Mouse (Mus musculus) adipocyte (in vitro differentiated cells): ENCODE results near the gene Armc10.
"Not testable (repeated sequence)": the region's sequence is repeated elsewhere in the genome, so short reads cannot be mapped to it uniquely, and the experiment has no call there.

Source experiments
- DNase-seq: peaks from one replicate; pipeline ENCODE4 v3.0.0-alpha.2; 2016; ENCODE audit warnings: low spot score

The Armc10 gene

DNA sequence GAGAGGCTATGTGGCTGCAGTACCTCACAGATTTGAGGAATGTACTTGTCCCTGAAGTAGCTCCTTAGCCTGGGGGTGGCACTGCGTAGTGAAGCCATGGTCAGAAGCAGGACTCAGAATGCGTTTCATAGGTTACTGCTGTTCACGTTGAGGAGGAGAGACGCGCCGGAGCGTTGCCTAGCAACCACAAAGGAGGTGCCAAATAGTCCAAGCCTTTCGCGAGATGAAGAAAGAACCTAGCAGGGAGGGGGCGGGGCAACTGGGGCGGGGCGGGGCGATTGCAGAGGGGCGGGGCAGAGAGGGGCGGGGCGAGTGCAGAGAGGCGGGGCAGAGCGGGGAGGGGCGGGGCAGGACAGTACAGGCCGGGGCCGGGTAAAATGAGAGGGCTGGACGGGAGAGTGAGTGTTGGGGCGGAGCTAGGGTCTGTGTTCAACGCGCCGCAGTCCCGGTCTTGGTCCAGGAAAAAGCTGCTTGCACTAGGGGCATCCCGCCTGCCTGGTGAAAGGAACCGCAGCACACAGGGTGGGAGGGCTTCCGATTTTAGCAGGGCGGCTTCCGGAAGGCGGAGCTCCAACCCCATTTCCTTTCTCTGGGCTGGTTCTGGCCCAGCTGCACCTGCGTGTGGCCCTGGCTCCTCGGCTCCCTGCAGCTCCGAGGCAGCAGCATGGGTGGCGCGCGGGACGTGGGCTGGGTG lies at the start of gene Armc10, which contains the start of gene Fbxl13:
Gene Armc10 (plus strand): TSS at position 375 of the 694 bp plus-strand sequence.
Gene Fbxl13 (minus strand): TSS at position 196 of the 694 bp plus-strand sequence.
- DNase-seq: peak; percentile 90

DNA sequence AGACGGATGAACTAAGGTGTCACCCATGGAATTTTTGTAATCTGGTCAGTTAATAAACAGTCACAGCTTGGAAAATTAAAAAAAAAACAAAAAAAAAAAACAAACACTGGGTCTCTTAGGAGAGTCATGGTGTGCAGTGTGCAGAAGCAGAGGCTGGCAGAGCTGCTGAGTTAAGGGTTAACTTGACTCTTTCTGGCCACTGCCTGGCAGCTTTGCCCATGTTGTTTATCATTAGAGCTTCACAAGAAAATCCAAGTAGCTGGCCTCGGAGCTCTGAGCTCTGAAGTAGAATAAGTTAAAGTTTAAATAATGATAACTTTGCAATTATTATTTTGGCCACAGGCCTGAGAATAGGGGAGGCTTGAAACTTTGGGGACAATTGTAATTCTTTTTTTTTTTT lies 46.1 kb upstream of the Armc10 start:
- DNase-seq: not testable (repeated sequence)

DNA sequence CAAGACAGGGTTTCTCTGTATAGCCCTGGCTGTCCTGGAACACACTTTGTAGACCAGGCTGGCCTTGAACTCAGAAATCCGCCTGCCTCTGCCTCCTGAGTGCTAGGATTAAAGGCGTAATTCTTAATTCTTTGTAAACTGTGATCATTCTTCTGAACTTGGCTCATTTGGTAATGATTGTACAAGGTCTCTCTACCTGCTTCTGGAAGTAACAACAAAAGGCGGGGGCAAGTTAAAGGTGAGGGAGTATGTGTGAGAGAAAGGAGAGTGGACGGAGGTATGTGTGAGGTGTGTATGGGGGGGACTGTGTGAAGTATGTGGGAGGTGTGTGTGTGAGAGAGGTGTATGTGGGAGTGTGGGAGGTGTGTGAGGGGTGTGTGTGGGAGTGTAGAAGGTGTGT lies 45.7 kb upstream of the Armc10 start:
- no peak for DNase-seq

DNA sequence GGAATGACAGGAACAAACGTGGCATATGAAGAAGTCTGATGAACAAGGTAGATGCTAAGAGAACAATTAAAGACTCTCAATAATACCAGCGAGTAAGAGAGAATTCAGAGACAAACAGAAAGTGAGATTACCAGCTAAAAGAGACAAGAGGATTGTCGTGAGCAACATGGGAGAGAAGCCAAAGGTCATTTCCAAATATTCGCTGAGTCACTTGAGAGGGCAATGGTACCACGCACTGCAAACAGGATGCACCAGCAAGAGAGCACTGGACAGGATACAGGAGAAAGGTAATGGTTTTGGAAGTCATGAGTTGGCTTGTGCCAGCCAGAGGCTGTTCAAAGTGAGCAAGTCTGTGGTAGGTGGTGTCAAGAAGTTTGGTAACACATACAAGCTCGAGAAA lies 39.7 kb upstream of the Armc10 start:
- peak; percentile 12 for DNase-seq

DNA sequence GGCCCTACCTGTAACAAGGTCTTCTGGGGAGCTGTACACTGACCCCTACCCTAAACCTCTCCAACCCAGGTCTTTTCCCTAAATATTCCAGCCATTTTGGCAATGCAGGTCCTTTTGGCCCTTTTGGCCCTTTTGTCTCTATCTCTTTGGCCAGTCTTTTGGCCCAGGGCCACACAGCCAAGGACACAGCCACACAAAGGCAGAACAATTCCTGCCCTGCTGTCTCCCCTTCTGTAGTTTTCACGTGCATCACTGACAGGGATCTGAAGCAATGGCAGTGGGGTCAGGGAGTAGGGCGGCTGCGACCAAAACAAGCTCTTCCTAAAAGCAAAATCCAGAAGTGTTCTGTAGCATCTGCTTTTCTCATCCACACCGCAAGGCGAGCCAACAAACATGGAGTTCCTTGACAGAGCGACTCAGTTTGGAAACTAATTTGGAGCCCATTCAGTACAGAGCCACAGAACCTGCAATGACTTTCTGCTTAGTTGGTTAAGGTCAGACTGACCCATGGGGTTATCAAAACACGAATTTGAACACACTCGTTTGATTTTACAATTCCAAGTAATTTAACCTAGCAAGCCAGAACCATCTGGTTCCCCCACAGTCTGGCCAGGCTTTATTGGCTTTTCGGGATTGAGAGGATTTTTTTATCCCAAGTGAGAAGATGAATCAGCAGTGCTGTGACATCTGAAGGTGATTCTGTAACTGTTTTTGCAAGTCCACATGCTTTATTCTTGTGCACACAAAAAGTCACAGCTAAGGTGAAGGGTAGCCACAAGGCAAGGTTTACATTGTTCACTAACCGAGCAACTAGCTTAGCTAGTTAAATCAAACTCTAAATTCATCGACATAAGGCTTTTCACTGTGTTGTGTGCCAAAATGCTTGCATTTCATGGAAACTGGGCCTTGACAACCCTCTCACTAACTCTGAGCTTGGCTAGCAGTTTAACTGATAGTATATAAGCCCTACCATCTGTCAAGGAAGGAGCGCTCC lies 37.0 kb upstream of the Armc10 start:
- DNase-seq: no peak

DNA sequence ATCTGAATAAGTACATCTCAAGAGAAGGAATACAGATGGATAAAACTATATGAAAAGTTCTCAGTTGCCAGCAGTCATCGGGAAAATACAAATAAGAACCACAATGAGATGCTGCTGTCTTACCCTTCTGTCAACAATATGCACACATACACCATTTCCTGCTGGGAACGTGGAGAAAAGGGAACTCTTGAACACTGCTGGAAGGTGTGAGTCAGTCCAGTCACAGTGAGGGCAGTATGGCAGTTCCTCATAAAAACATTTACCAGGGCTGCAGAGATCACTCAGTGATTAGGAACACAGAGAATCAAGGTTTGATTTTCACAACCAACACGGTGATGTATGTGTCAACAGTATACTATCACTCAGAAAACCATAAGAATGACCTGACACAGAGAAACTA lies 34.6 kb upstream of the Armc10 start:
- no peak for DNase-seq

DNA sequence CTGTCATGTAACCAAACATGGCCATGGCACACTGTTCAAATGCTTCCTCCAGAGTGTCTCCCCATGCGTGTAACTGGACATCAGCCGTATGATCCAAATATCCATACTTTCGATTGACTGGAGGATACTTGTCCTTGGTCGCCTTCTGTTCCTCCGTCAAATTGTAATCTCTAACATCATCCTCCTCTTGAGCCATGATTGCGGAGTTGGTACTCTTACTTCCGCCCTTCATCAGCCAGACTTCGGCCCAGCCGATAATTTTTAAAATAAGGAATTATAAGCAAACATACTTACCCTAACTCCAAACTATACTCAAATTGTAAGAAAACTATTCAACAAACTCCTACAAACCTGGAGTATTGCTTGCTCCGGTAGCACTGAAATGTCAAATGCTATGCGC lies 31.3 kb upstream of the Armc10 start:
- not testable (repeated sequence) for DNase-seq

DNA sequence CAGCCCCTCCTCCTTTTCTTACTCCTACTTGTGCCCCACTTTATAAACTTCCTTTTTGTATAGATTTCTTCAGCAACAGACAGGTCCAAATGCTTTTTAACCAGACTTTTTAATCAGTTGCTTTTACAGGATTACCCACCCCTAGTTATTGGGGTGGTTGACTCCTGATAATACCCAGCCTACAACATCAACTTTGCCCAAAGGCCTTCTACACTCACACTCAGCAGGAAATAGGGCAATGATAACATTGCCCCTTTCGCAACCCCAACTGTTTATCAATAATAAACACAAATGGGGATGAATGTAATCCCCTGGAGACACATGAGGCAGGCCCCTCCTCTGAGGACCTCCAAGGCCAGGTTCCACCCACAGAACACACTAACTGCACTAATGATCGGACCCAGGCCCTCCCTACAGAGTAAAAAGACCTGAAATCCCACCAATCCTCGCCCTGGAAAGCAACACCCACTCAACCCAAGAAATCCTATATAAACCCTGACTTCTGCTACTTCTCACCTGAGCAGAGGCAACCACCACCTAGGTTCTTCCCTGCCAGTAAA lies 29.1 kb upstream of the Armc10 start:
- no peak for DNase-seq

DNA sequence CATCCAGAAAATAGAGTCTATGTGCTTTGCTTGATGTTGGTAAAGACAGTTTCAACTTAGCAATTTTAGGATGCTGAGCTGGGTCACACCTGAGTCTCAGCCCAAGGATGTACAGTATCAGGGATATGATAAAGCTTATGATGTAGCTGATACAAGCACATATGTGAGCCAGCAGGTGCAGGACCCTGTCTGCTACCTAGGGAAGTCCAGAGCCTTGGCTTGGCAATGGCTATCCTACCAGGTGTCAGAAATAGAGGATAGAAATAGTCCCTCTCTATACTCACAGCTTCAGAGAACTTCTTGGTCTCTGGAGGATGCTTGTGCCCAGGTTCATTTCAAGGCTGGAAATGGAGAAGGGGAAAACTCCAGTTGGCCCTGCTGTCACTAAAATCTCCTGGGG lies 19.7 kb upstream of the Armc10 start:
- no peak for DNase-seq

DNA sequence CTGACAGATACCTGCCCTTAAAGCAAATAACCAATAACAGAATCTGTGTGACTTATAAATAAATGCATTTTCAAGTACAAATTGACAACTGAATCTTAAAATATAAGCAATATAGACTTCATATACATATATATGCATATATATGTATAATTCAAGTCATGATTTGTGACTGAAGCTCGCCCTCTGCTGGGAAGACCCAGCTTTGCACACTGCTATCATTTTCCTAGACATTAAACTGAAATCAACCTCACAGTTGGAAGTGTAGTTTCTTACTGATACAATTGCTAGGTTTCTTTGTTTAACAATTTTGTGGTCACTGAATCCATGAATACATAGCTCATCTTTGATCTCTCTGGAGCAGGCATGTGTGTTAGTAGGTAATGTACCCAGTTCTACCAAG lies 4.7 kb upstream of the Armc10 start:
- peak; percentile 50 for DNase-seq

DNA sequence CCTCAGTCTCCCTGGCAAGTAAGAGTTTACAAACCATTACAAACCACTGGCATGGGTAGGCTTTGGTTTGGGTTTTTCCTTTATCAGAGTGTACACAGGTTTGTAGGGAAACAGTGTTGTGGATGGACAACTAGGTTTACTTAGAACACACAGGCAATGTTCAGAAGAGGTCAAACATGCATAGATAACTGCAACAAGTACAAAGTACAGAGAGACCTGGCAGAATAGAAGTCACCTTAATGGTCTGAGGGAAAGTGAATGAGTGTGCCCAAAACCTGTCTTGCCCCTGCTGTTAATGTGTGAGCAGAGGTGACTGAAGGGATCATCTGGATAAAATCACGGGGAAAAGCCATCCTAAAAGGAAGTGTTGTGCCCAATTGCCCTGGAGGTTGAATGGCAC lies 2.0 kb upstream of the Armc10 start:
- DNase-seq: no peak

DNA sequence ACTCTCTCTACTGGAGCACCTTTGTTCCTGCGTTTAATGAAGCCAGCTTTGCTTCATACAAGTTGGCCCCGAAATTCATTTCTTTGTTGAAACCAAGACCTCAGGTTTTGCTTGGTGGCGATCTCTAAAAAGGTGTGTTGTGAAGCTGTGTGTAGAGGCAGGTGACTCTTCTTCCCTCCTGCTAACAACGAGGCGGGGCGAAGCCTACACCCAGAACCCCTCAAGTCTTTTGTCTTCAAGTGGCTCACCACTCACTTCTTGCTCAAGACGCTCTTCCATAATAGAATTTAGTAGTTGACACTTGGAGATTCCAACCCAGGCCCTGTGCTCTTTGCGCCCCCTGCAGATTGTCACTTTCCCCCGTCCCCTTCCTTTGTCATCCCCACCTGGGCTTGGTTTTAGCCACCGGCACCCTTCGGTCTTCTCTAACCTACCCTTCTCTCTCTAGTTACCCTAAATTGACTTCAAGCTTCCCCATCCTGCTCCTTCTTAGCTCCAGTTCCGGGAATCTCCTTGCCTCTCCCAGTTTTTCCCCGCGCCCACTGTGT lies 648 bp upstream of the Armc10 start:
- no peak for DNase-seq

DNA sequence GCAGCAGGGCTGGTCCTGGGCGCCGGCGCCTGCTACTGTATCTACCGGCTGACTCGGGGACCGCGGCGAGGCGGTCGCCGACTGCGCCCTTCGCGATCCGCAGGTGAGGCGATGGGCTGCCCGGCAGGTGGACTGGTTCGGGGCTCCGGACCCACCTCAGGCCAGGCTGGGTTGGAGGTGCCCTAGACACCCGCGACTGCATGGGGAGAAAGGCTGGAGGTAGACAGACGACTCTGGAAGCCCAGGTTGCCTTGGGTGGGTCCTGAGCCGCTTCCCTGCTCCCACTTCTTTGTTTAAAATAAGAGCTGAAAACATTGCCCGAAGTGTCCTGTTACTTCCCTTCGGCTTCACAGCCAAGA lies 499 bp downstream of the Armc10 start:
- DNase-seq: no peak

DNA sequence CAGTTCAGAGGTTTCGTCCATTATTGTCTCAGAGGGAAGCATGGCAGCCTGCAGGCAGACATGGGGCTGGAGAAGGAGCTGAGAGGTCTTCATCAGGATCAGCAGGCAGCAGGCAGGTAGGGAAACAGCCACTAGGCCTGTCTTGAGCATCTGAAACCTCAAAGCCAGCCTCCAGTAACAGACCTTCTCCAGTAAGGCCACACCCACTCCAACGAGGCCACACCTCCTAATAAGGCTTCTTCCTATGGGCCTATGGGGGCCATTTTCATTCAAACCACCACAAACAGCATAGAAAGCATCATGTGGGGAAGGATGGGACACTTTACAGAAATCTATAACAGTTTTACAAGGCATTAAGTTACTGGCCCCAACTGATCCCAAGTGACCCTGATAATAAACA lies 5.1 kb downstream of the Armc10 start:
- no peak for DNase-seq

DNA sequence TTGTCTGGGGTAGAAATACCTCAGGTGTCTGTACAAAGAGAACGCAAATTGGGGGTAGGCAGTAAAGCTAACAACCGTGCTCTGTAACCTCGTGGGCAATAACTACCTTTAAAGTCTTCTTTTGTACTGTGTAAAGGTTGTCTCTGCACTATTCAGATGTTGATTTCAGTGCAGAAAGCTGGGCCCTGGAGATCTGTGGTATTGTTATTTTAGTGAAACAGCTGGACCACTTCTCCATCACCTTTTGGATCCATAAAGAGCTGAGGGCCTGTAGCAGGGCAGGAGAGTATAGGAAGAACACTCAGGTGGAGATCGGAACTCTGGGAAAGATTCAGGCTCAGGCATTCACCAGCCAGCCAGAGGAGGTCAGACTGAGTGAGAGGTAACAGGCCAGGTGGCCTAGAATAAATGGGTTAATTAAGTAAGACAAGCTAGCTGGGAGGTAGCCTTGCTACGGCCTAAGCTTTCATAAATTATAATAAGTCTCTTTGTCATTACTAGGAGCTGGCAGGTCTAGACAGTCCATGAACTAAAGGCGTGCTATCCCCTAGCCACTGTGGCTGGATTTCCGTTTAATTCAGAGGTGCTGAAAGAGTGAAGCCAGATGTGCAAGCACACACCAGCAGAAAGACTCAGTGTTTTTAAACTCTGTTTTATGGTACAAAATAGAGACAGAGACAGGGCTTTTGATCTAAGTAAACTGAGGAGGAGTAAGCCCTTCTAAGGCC lies 6.4 kb downstream of the Armc10 start:
- DNase-seq: no peak

DNA sequence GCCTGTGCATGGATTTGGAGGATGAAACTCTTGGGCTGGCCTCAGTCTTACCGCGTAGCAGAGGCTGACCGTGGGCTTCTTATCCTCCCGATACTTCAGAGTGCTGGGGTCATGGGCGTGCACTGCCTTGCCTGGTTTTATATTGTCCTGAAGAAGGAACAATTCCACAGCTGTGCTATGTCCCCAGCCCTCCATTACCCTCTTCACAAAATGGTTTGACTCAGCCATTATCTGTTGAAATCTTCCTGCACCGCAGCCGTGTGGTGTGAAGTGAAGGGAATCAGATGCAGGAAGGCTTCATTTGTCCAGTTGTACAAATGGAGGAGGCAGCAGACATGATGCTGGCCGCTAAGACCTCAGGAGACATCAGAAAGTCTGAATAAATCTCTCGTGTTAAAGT lies 11.3 kb downstream of the Armc10 start:
- DNase-seq: no peak

DNA sequence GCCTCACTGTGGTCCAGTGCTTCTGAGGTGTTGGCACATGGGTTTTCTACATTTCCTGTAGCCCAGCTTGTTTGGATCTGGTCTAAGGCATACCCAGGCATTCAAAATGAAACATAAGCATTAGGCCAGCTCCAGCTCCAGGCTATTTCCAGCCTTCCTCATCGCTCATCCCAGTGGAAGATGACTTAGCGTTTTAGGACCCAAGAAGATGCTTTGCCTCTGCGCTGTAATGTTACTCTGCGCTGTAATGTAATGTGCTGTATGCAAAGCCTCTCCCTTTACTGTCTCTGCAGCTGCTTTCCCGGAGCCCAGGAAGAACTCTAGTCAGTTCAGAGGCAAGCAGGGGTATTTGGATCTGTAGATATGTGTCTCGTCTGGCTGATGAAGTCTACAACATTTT lies 12.4 kb downstream of the Armc10 start:
- DNase-seq: no peak

DNA sequence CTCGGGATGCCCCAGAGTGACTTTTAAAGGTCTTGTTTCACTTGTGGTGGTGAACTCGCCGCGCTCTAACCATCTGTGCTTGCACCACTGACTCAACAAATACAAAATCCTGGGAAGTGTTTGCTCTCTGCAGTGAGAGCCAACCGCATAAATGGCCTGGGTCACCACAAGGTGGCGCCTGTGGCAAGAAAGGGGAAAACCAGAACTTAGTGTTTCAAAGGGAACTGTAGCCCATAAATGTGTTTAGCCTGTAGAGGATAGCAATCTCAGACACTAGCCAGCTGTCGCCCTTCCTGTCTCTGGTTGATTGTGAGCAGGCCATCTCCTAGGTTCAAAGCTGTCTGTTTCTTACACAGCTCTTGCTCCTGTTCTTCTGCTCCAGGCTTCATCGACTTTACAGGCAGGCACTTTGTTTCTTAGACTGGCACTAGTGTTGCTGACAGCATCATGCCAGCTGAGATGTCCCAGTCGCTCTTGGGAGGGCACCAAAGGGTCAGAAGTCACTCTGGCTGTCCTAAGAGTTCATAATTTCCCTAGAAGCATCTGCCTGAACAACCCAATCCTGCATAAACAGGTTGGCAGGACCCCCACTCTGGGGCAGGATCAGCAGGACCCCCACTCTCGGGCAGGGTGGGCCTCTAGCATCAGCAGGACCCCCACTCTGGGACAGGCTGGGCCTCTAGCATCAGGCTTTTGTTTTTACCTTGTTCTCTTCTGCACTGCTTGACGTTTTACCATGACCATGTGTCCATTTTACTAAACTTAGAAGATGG lies 13.2 kb downstream of the Armc10 start:
- peak; percentile 89 for DNase-seq

DNA sequence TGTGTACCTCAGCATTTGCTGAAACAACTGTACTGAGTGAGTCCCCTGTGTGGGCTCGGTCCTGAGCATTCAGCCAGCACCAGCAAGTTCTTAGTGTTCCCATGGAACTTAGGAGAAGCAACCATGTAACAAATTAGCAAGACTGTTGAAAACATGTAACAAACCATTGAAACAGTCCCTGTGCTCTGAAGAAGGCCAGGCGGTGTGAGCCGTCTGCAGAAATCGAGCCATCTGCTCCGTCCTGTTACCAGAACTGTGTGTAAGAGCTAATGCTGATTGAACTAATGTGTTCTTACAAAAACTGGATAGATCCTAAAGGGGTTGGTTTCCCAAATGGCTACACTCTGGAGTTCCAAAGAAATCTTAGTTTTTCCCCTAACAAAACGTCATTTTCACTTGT lies 15.2 kb downstream of the Armc10 start:
- DNase-seq: no peak

DNA sequence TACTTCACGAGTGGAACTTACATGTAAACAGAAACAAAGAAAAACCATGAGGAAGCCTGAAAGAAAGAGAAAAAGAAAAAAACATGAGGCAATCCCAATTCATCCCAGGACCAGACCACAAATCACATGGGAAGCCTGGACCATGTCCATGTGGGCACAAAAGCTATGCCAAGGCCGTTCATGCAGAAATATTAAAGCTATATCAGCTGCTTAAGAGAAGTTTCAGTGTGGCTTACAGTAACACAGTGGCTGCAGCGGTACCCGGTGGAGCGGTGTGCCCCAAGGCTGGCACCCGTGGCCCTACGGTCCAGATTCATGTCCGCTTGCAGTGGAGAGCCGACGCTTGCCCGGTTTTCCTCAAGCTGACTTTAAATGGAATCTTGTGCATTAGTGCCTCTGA lies 17.5 kb downstream of the Armc10 start:
- DNase-seq: peak; percentile 88
